Mouse (Mus musculus) ES-Bruce4 (cell line): ENCODE measurements around the gene Tmem110. TPM values are rescaled to one million over a fixed set of nuclear protein-coding genes. Genes with fewer than 3 reads are reported as not detected.

Experiments
- H3K27ac ChIP-seq: 2 replicates; pipeline ENCODE4 v1.5.1; 2012; ENCODE audit warnings: low read length, inconsistent platforms; ENCODE audit not compliant: insufficient read depth
- H3K27me3 ChIP-seq: 2 replicates; pipeline ENCODE4 v1.6.1; 2012; ENCODE audit warnings: mild to moderate bottlenecking, low read length, inconsistent platforms; ENCODE audit not compliant: control insufficient read depth, poor library complexity, insufficient read depth, severe bottlenecking
- H3K36me3 ChIP-seq: 2 replicates; pipeline ENCODE4 v1.6.1; 2012; ENCODE audit warnings: inconsistent platforms, mild to moderate bottlenecking, low read length, moderate library complexity; ENCODE audit not compliant: control insufficient read depth, poor library complexity, insufficient read depth, severe bottlenecking
- H3K4me1 ChIP-seq: one replicate; pipeline ENCODE4 v1.8.1; 2011; ENCODE audit warnings: low read length; ENCODE audit not compliant: control insufficient read depth, insufficient read depth
- H3K4me3 ChIP-seq: 2 replicates; pipeline ENCODE4 v1.5.1; 2011; ENCODE audit warnings: low read depth, mild to moderate bottlenecking, low read length
- H3K9ac ChIP-seq: 2 replicates; pipeline ENCODE4 v1.6.1; 2012; ENCODE audit warnings: low read depth, mild to moderate bottlenecking, inconsistent platforms; ENCODE audit not compliant: poor library complexity, severe bottlenecking
- H3K9me3 ChIP-seq: replicated peaks from 2 replicates; pipeline ENCODE4 v1.6.1; 2012; ENCODE audit warnings: mild to moderate bottlenecking, low read length, inconsistent platforms; ENCODE audit not compliant: control insufficient read depth, poor library complexity, insufficient read depth, severe bottlenecking
- CTCF ChIP-seq: IDR thresholded peaks from one replicate; pipeline ENCODE4 v1.8.1; 2011; ENCODE audit warnings: low read depth, low read length
- EP300 ChIP-seq: IDR thresholded peaks from 2 replicates; pipeline ENCODE4 v1.6.1; 2011; ENCODE audit warnings: low read depth, low read length; ENCODE audit not compliant: insufficient read depth
- POLR2A ChIP-seq: IDR thresholded peaks from one replicate; pipeline ENCODE4 v1.8.1; 2011; ENCODE audit warnings: low read length; ENCODE audit not compliant: insufficient read depth
- polyA plus RNA-seq: library from polyadenylated mRNA; stranded (reverse); fragments of >200 nt; gene quantifications from 2 replicates; pipeline ENCODE4 v1.2.4, GENCODE M21; 2011; ENCODE audit warnings: low read depth; ENCODE audit not compliant: missing spikeins, insufficient read depth, insufficient read length

Gene Tmem110
- polyA plus RNA-seq, 1 experiment: 18.1 TPM

GRCm38 (mm10) chr14:30856885-30857507 is 31.6 kb downstream of the Tmem110 start:
- H3K9me3 ChIP-seq: no peaks in the 10 kb centered on the region
- no peaks in the 10 kb centered on the region for H3K4me1 ChIP-seq
- TF ChIP-seq CTCF (no peak), POLR2A (no peak), EP300 (no peak)
- no peaks in the 10 kb centered on the region for H3K27me3 ChIP-seq
- no peaks in the 10 kb centered on the region for H3K36me3 ChIP-seq
- no peak overlapping the region for H3K27ac ChIP-seq
- no peak overlapping the region for H3K9ac ChIP-seq
- H3K4me3 ChIP-seq: no peak overlapping the region

DNA sequence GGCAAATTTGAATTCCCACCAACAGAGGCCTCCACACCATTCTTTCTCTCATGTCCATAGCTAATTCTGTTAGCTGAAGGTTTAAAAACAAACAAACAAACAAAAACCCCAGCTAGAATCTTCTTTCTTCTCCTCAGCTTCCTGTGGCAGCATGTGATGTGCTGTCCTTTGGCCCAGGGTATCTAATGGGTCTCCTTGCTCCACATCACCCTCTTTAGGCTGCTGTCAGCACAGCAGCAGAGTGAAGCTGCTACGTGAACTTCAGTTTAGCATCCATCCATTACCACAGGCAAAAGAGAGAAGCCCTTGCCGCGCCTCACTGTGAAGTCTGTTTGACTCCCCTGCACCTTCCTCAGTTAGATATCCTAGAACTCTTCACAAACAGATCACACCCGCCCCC is 32.6 kb downstream of the Tmem110 start:
- H3K9ac ChIP-seq: no peak overlapping the region

DNA sequence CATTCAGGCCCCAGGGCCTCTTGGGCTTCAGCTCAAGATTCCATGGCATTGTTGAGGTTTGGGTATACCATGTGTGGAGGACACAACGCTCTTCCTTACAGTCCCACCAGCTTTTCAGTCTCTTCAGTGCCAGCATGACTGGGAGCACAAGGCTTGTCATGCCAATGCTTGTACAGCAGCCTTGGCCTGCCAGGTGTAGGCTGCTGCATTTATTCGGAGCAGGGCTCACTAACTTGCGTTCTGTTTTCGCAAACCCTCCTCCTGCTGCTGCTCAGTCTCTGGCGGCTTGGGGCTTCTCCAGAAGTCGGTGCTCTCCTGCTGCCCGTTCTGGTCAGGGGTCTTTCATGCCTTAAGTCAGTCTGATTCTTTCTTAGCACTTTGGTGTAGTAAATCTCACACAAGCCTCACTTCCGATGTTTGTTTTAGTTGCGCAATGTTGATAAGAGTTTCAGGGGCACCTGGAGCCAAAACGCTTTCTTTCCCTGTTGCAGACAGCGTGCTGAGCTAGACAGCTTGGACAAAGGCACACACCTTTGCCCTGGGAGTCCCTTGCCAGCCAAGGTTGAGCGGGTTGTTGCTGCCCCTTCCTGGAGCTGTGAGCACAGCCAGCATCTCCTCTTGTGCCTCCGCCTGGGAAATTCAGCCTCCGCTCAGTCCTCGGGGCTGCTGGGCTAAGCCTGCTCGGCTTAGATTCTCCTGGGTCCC is 36.2 kb downstream of the Tmem110 start:
- H3K4me1 ChIP-seq: no peaks in the 10 kb centered on the region
- no peak overlapping the region for H3K9ac ChIP-seq
- TF ChIP-seq CTCF: no peak
- no peak for TF ChIP-seq EP300
- no peak for TF ChIP-seq POLR2A
- H3K36me3 ChIP-seq: no peaks in the 10 kb centered on the region
- H3K4me3 ChIP-seq: no peak overlapping the region
- H3K9me3 ChIP-seq: no peaks in the 10 kb centered on the region
- no peak overlapping the region for H3K27ac ChIP-seq
- H3K27me3 ChIP-seq: no peaks in the 10 kb centered on the region

More for the DNA sequence above, 32.6 kb downstream of the Tmem110 start:
- Histone ChIP-seq H3K27ac (no peak overlapping the region), H3K27me3 (no peaks in the 10 kb centered on the region), H3K4me1 (no peaks in the 10 kb centered on the region), H3K4me3 (no peak overlapping the region), H3K9me3 (no peaks in the 10 kb centered on the region), H3K36me3 (no peaks in the 10 kb centered on the region)
- TF ChIP-seq CTCF: peak; percentile 36
- no peak for TF ChIP-seq POLR2A

DNA sequence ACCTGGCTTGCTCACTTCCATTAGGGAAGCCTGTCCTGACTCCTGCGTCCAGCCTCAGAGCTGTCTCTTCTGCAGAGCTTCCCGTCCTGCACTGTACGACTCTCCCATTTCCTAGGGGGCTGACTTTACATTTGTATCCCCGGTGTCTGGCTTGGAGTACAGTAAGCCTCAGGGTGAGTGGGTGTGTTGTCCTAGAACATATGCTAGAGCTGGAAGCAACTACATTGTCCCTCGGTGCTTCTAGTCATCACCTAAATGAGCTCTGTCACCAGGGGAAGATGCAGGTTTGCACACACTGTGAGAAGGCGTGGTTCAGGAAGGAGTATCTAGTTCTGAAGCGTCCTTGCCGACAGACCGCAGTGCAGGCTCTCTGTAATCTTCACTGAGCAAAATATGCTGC is 37.0 kb downstream of the Tmem110 start:
- Histone ChIP-seq H3K4me3 (no peak overlapping the region), H3K4me1 (no peaks in the 10 kb centered on the region), H3K27me3 (no peaks in the 10 kb centered on the region), H3K9me3 (no peaks in the 10 kb centered on the region), H3K27ac (no peak overlapping the region), H3K36me3 (no peaks in the 10 kb centered on the region), H3K9ac (no peak overlapping the region)
- TF ChIP-seq EP300 (no peak), CTCF (no peak), POLR2A (no peak)

DNA sequence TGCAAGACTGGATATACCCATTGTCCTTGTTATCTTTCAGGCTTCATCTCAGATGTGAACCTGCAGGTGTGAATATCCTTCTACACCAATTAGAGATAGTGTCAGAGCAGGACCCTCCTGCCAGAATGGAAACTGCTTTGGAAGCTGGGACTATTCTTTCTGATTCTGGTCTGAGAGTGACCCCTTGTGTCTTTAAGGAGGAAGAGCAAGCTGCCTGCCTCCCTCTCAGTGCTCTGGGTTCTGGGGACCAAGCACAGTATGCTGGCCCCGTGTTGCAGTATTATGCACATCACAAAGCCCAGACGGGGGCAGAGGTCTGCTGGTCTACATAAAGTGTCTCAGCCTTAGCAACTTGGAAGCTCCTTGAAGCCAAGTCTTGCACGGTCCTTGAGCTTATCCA is 39.9 kb downstream of the Tmem110 start:
- Histone ChIP-seq H3K36me3 (no peaks in the 10 kb centered on the region), H3K9me3 (no peaks in the 10 kb centered on the region), H3K27ac (no peak overlapping the region), H3K9ac (no peak overlapping the region), H3K4me1 (no peaks in the 10 kb centered on the region), H3K27me3 (no peaks in the 10 kb centered on the region), H3K4me3 (no peak overlapping the region)
- TF ChIP-seq CTCF (peak; percentile 43), EP300 (no peak), POLR2A (no peak)

DNA sequence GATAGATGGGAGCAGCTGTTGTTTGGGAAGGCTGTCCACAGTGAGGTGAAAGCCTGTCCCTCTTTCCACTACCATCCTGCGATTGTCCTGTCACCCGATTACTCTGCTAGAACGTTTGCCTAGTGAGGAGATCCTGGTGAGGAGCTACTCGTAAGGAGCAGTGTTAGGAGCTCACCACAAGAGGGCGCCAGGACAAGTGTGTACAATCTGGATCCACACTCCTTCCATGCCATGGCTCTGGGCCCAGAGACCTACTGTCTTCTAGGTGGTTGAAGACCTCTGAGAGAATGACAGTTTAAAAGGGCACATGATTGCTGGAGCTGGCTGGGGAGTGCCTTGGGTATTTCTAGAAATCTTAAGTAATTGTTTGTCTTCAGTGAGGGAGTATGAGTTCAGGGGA is 41.7 kb downstream of the Tmem110 start:
- Histone ChIP-seq H3K4me3 (no peak overlapping the region), H3K27ac (no peak overlapping the region), H3K4me1 (no peaks in the 10 kb centered on the region), H3K27me3 (no peaks in the 10 kb centered on the region), H3K9me3 (no peaks in the 10 kb centered on the region), H3K9ac (no peak overlapping the region), H3K36me3 (no peaks in the 10 kb centered on the region)
- TF ChIP-seq POLR2A (no peak), CTCF (peak; percentile 95)
